Mouse (Mus musculus) thymus, adult 2 months (tissue): ENCODE data around the gene Fasl.

Experiments
- CTCF ChIP-seq: fragments of 200-500 bp; IDR thresholded peaks from 2 replicates; pipeline ENCODE4 v1.5.1; 2012; ENCODE audit warnings: mild to moderate bottlenecking, control low read depth, low read length, moderate library complexity, borderline replicate concordance; ENCODE audit not compliant: control insufficient read depth, poor library complexity, insufficient read depth; ENCODE audit errors: extremely low read depth
- POLR2A ChIP-seq: fragments of 200-500 bp; IDR thresholded peaks from 2 replicates; pipeline ENCODE4 v1.6.1; 2012; ENCODE audit warnings: mild to moderate bottlenecking, low read length, control low read depth, moderate library complexity; ENCODE audit not compliant: control insufficient read depth, poor library complexity, insufficient read depth; ENCODE audit errors: extremely low read depth

GRCm38 (mm10) chr1:161750471-161751041, 37.7 kb downstream of the Fasl start:
- TF ChIP-seq CTCF (no peak), POLR2A (no peak)
